ENCODE assay signal across 8 mouse cellular contexts in the genomic region with DNA sequence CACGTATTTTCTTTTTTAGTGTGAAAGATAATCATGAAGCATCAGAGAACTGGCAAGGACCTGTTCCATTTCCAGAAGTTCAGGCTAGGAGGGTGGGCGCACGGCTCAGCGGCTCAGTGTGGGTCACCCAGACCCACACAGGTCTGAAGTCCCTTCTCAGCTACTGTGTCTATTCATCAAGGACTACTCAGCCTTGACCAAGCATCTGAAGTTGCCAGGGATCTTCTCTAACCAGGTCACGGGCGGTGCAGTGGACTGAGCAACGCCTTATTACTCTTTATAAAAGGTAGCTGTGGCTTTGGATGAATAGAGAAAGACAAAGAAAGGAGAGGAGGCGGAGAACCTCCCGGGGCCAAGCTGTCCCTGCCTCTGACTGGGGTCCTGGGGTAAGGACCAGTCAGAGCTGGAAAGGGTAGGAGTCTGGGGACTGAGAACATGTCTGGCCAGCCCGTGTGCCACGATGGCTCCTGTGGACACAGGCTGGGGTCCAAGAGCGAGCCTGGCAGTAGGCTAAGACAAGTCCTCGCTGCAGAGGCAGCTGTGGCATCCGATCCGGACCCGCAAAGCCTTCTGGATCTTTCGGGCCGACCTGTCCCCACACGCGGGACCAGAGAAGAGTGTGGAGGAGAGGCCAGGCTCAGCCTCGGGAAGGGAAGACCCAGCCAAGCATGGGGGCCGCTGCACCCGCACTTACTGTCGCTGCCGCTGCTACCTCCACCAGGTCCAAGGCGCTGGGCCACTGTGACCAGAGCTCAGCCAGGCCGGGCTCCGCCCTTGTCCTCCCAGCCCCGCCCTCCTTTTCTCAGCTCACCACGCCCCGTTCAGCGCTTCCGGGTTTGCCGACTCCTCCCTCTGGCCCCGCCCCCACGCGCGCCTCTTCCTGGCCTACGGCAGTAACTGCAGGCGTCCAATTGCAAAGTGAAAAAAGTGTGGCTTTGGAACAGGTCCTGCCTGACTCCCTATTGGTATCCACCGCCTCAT. TPM values are rescaled to one million over a fixed set of nuclear protein-coding genes. Genes with fewer than 3 reads are reported as not detected.
DNase-seq lines count a peak whose midpoint lies in the region; ATAC-seq lines count a peak whose summit lies in the region.

A gene (minus strand): TSS at position 755 of the 981 bp plus-strand sequence.

- peaks cover 37% of the 10 kb centered on the region for H3K4me1 ChIP-seq in hindbrain, embryonic 14.5 days (replicated peaks; ENCODE audit: control insufficient read depth, insufficient read depth, low read length)

- H3K36me3 ChIP-seq in hindbrain, embryonic 14.5 days (replicated peaks; ENCODE audit: control insufficient read depth, insufficient read depth): peaks cover 5% of the 10 kb centered on the region; the same call in 1 of the 2 replicates

- H3K27me3 ChIP-seq in hindbrain, embryonic 14.5 days (ENCODE audit: control insufficient read depth, insufficient read depth, low read length): no peaks in the 10 kb centered on the region

- peak; percentile 93 for ATAC-seq in hindbrain, embryonic 14.5 days (ENCODE audit: low FRiP score)

- H3K4me3 ChIP-seq in hindbrain, embryonic 14.5 days (replicated peaks; ENCODE audit: low read length): peak within 1 kb of the TSS; percentile 62

- WGBS in hindbrain, embryonic 14.5 days: 6% methylated on average over 41 of the region's 41 CpGs

- peak within 1 kb of the TSS; percentile 93 for H3K9ac ChIP-seq in hindbrain, embryonic 14.5 days

- peak within 1 kb of the TSS; percentile 96 for H3K4me2 ChIP-seq in hindbrain, embryonic 14.5 days (replicated peaks)

- H3K9me3 ChIP-seq in hindbrain, embryonic 14.5 days (ENCODE audit: control insufficient read depth, low read length): no peaks in the 10 kb centered on the region

- DNase-seq in R1 (ENCODE audit: low read depth, low spot score): peak; percentile 92
- DNase-seq in cerebellum, postnatal 25 days: peak; percentile 88 to 94
- peak; percentile 78 to 86 for DNase-seq in frontal cortex, postnatal 25 days (ENCODE audit: low spot score in 2 of 2)
- peak; percentile 93 for DNase-seq in hindbrain, embryonic 14.5 days (ENCODE audit: low spot score)
- DNase-seq in layer of hippocampus, postnatal 36 days: peak; percentile 93 to 94
- DNase-seq in lung, postnatal 36 days: peak; percentile 98
- DNase-seq in retina, postnatal 1 day: peak; percentile 95
- peak; percentile 96 to 97 for DNase-seq in urinary bladder, adult 18-20 months (ENCODE audit: low spot score in 2 of 2)

- peak within 1 kb of the TSS; percentile 86 for H3K27ac ChIP-seq in hindbrain, embryonic 14.5 days

RNA-seq across cellular contexts. Expression of the gene that starts here (rescaled TPM):
- polyA plus RNA-seq in hindbrain, embryonic 14.5 days (2014; fragmentation: Nextera tagmentation; extraction: Ambion mirVana): 8.4 and 8.9 TPM in 2 replicates
- total RNA-seq in layer of hippocampus, postnatal 36 days (2021): 10 to 100 TPM; 14.2 to 17.7 TPM

Comparison
In these comparisons a context has a peak if more than half of its experiments do, and no peak if none do; other contexts are left out.
1. Peak in every context shown above with its lines: DNase-seq, ATAC-seq, H3K4me3 ChIP-seq and H3K27ac ChIP-seq.